Mouse (Mus musculus): ENCODE measurements around the gene St6galnac5.
"Not testable (repeated sequence)": the region's sequence is repeated elsewhere in the genome, so short reads cannot be mapped to it uniquely, and the experiment has no call there.

The St6galnac5 gene

GRCm38 (mm10) chr3:152784353-152784752 lies 197.7 kb downstream of the St6galnac5 start:
- DNase-seq = not testable (repeated sequence)

- peak; percentile 72 for DNase-seq
Observed at GRCm38 (mm10) chr3:152783792-152784191, 198.3 kb downstream of the St6galnac5 start.

- DNase-seq = no peak
Observed at GRCm38 (mm10) chr3:152779819-152780218, 202.2 kb downstream of the St6galnac5 start.

- DNase-seq = peak; percentile 64
Observed at GRCm38 (mm10) chr3:152776872-152777540, 205.0 kb downstream of the St6galnac5 start.

- peak; percentile 20 for DNase-seq
Observed at GRCm38 (mm10) chr3:152776363-152776762, 205.7 kb downstream of the St6galnac5 start.

- DNase-seq = no peak
Observed at GRCm38 (mm10) chr3:152770056-152770455, 212.0 kb downstream of the St6galnac5 start.

- DNase-seq = no peak
Observed at GRCm38 (mm10) chr3:152767485-152767884, 214.6 kb downstream of the St6galnac5 start.

Data from kidney, postnatal 14 days (tissue).